Mouse (Mus musculus): ENCODE results near the gene Pgap2. TPM values are rescaled to one million over a fixed set of nuclear protein-coding genes. Genes with fewer than 3 reads are reported as not detected.
A peak's percentile ranks its signal among the peaks of the same experiment; 100 is the strongest.
"Not testable (repeated sequence)": the region's sequence is repeated elsewhere in the genome, so short reads cannot be mapped to it uniquely, and the experiment has no call there.

The Pgap2 gene
- polyA plus RNA-seq, 1 experiment: 55.0 TPM

DNA sequence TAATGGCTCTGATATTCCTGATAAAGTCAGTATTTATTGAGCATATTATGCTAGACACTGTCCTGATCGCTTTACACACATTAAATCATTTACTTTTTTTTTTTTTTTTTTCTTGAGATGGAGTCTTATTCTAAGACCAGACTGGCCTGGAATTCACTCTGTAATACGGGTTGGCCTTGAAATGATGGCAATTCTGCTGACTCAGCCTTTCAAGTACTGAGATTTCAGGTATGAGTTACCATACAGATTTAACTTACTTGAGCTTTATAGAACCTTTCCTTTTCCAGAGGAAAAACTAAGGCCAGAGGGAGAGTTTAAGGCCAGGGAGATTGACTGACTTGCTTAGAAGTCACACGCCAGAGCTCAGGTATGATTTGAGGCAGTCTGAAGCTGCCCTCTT, 46.6 kb downstream of the Pgap2 start:
- Histone ChIP-seq H3K9ac (ENCODE audit: low read depth, poor library complexity, severe bottlenecking) (no peak overlapping the region), H3K27ac (ENCODE audit: insufficient read depth, low read length) (no peak overlapping the region), H3K9me3 (replicated peaks; ENCODE audit: control insufficient read depth, insufficient read depth, low read length, poor library complexity, severe bottlenecking) (no peaks in the 10 kb centered on the region), H3K4me1 (ENCODE audit: control insufficient read depth, insufficient read depth, low read length) (no peaks in the 10 kb centered on the region), H3K4me3 (ENCODE audit: low read depth, low read length) (no peak overlapping the region), H3K36me3 (ENCODE audit: control insufficient read depth, insufficient read depth, low read length, poor library complexity, severe bottlenecking) (no peaks in the 10 kb centered on the region), H3K27me3 (ENCODE audit: control insufficient read depth, insufficient read depth, low read length, poor library complexity, severe bottlenecking) (no peaks in the 10 kb centered on the region)
- TF ChIP-seq EP300 (IDR thresholded peaks at IDR 0.05; ENCODE audit: insufficient read depth, low read depth, low read length) (no peak), POLR2A (IDR thresholded peaks at IDR 0.05; ENCODE audit: insufficient read depth, low read length) (no peak), CTCF (IDR thresholded peaks at IDR 0.05; ENCODE audit: low read depth, low read length) (no peak)

DNA sequence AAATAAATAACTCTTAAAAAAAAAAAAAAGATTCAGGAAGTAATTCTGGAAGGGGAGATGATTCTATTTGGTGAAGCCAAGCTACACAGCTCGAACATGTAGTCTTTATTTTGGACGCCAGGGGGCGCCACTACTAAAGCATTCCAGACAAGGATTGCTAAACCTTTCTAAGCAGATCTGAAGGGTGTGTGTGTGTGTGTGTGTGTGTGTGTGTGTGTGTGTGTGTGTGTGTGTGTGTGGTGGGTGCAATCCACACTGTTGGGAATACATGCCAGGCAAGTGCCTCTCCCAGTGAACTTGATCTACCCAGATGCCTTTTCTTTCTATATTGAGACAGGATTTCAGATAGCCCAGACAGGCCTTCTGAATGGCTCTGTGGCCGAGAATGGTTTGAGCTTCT, 48.2 kb downstream of the Pgap2 start:
- no peaks in the 10 kb centered on the region for H3K36me3 ChIP-seq (ENCODE audit: control insufficient read depth, insufficient read depth, low read length, poor library complexity, severe bottlenecking)
- no peak overlapping the region for H3K9ac ChIP-seq (ENCODE audit: low read depth, poor library complexity, severe bottlenecking)
- H3K4me3 ChIP-seq (ENCODE audit: low read depth, low read length): no peak overlapping the region
- no peaks in the 10 kb centered on the region for H3K27me3 ChIP-seq (ENCODE audit: control insufficient read depth, insufficient read depth, low read length, poor library complexity, severe bottlenecking)
- H3K9me3 ChIP-seq (replicated peaks; ENCODE audit: control insufficient read depth, insufficient read depth, low read length, poor library complexity, severe bottlenecking): no peaks in the 10 kb centered on the region
- H3K4me1 ChIP-seq (ENCODE audit: control insufficient read depth, insufficient read depth, low read length): no peaks in the 10 kb centered on the region
- TF ChIP-seq EP300 (IDR thresholded peaks at IDR 0.05; ENCODE audit: insufficient read depth, low read depth, low read length) (no peak), CTCF (IDR thresholded peaks at IDR 0.05; ENCODE audit: low read depth, low read length) (peak; percentile 12)
- H3K27ac ChIP-seq (ENCODE audit: insufficient read depth, low read length): no peak overlapping the region

- Histone ChIP-seq H3K27me3 (ENCODE audit: control insufficient read depth, insufficient read depth, low read length, poor library complexity, severe bottlenecking) (no peaks in the 10 kb centered on the region), H3K4me3 (ENCODE audit: low read depth, low read length) (no peak overlapping the region), H3K4me1 (ENCODE audit: control insufficient read depth, insufficient read depth, low read length) (no peaks in the 10 kb centered on the region), H3K9me3 (replicated peaks; ENCODE audit: control insufficient read depth, insufficient read depth, low read length, poor library complexity, severe bottlenecking) (no peaks in the 10 kb centered on the region), H3K9ac (ENCODE audit: low read depth, poor library complexity, severe bottlenecking) (no peak overlapping the region), H3K27ac (ENCODE audit: insufficient read depth, low read length) (no peak overlapping the region), H3K36me3 (ENCODE audit: control insufficient read depth, insufficient read depth, low read length, poor library complexity, severe bottlenecking) (no peaks in the 10 kb centered on the region)
- TF ChIP-seq POLR2A (IDR thresholded peaks at IDR 0.05; ENCODE audit: insufficient read depth, low read length) (no peak), EP300 (IDR thresholded peaks at IDR 0.05; ENCODE audit: insufficient read depth, low read depth, low read length) (no peak), CTCF (IDR thresholded peaks at IDR 0.05; ENCODE audit: low read depth, low read length) (no peak)
These were observed 48.7 kb downstream of the Pgap2 start for GRCm38 (mm10) chr7:102258753-102259152.

- TF ChIP-seq EP300 (IDR thresholded peaks at IDR 0.05; ENCODE audit: insufficient read depth, low read depth, low read length) (no peak), CTCF (IDR thresholded peaks at IDR 0.05; ENCODE audit: low read depth, low read length) (no peak)
- Histone ChIP-seq H3K9me3 (replicated peaks; ENCODE audit: control insufficient read depth, insufficient read depth, low read length, poor library complexity, severe bottlenecking) (no peaks in the 10 kb centered on the region), H3K36me3 (ENCODE audit: control insufficient read depth, insufficient read depth, low read length, poor library complexity, severe bottlenecking) (no peaks in the 10 kb centered on the region), H3K4me3 (ENCODE audit: low read depth, low read length) (no peak overlapping the region), H3K27me3 (ENCODE audit: control insufficient read depth, insufficient read depth, low read length, poor library complexity, severe bottlenecking) (no peaks in the 10 kb centered on the region), H3K4me1 (ENCODE audit: control insufficient read depth, insufficient read depth, low read length) (no peaks in the 10 kb centered on the region), H3K27ac (ENCODE audit: insufficient read depth, low read length) (no peak overlapping the region), H3K9ac (ENCODE audit: low read depth, poor library complexity, severe bottlenecking) (no peak overlapping the region)
These were observed 49.9 kb downstream of the Pgap2 start for GRCm38 (mm10) chr7:102259716-102260479.

GRCm38 (mm10) chr7:102260518-102260917, 50.5 kb downstream of the Pgap2 start:
- Histone ChIP-seq H3K9me3 (replicated peaks; ENCODE audit: control insufficient read depth, insufficient read depth, low read length, poor library complexity, severe bottlenecking) (no peaks in the 10 kb centered on the region), H3K27ac (ENCODE audit: insufficient read depth, low read length) (no peak overlapping the region), H3K27me3 (ENCODE audit: control insufficient read depth, insufficient read depth, low read length, poor library complexity, severe bottlenecking) (no peaks in the 10 kb centered on the region), H3K36me3 (ENCODE audit: control insufficient read depth, insufficient read depth, low read length, poor library complexity, severe bottlenecking) (no peaks in the 10 kb centered on the region), H3K4me1 (ENCODE audit: control insufficient read depth, insufficient read depth, low read length) (no peaks in the 10 kb centered on the region), H3K4me3 (ENCODE audit: low read depth, low read length) (no peak overlapping the region), H3K9ac (ENCODE audit: low read depth, poor library complexity, severe bottlenecking) (no peak overlapping the region)
- TF ChIP-seq CTCF (IDR thresholded peaks at IDR 0.05; ENCODE audit: low read depth, low read length): no peak
- TF ChIP-seq EP300 (IDR thresholded peaks at IDR 0.05; ENCODE audit: insufficient read depth, low read depth, low read length): no peak
- TF ChIP-seq POLR2A (IDR thresholded peaks at IDR 0.05; ENCODE audit: insufficient read depth, low read length): no peak

DNA sequence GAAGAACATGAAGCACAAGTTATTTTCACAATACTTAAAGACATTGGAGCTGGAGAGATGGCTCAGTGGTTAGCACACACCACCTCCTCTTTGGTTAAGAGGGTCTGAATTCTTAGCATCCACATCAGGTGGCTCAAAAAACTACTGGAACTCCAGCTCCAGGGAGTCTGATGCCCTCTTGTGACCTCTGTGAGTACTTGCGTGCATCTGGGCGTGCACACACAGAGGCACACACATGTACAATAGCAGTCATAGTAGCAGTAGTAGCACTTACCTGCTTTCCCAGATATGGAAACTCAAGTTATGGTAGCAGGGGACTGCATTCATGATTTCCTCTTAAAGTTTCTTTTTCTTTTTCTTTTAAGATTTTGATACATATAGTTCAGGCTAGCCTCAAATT, 53.0 kb downstream of the Pgap2 start:
- H3K36me3 ChIP-seq (ENCODE audit: control insufficient read depth, insufficient read depth, low read length, poor library complexity, severe bottlenecking): no peaks in the 10 kb centered on the region
- no peaks in the 10 kb centered on the region for H3K27me3 ChIP-seq (ENCODE audit: control insufficient read depth, insufficient read depth, low read length, poor library complexity, severe bottlenecking)
- H3K4me1 ChIP-seq (ENCODE audit: control insufficient read depth, insufficient read depth, low read length): no peaks in the 10 kb centered on the region
- TF ChIP-seq CTCF (IDR thresholded peaks at IDR 0.05; ENCODE audit: low read depth, low read length) (peak; percentile 33), POLR2A (IDR thresholded peaks at IDR 0.05; ENCODE audit: insufficient read depth, low read length) (no peak)
- no peaks in the 10 kb centered on the region for H3K9me3 ChIP-seq (replicated peaks; ENCODE audit: control insufficient read depth, insufficient read depth, low read length, poor library complexity, severe bottlenecking)
- H3K27ac ChIP-seq (ENCODE audit: insufficient read depth, low read length): no peak overlapping the region
- H3K9ac ChIP-seq (ENCODE audit: low read depth, poor library complexity, severe bottlenecking): no peak overlapping the region
- no peak overlapping the region for H3K4me3 ChIP-seq (ENCODE audit: low read depth, low read length)

DNA sequence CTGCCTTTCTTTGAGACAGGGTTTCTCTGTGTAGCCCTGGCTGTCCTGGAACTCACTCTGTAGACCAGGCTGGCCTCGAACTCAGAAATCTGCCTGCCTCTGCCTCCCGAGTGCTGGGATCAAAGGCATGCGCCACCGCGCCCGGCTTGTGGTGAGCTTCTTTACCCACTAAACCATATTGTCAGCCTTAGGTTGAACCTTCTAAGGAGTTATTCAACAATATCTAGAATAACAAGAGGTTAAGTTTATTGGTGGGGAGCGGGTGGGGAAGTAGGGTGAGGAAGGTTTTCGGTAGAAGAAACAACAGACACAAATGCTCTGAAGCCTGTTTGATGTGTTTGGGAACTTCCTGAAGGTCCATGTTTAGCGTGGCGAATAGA, 56.0 kb downstream of the Pgap2 start:
- not testable (repeated sequence) for H3K9me3 ChIP-seq (replicated peaks; ENCODE audit: control insufficient read depth, insufficient read depth, low read length, poor library complexity, severe bottlenecking); H3K36me3 ChIP-seq (ENCODE audit: control insufficient read depth, insufficient read depth, low read length, poor library complexity, severe bottlenecking); H3K9ac ChIP-seq (ENCODE audit: low read depth, poor library complexity, severe bottlenecking); H3K4me3 ChIP-seq (ENCODE audit: low read depth, low read length); H3K4me1 ChIP-seq (ENCODE audit: control insufficient read depth, insufficient read depth, low read length); H3K27ac ChIP-seq (ENCODE audit: insufficient read depth, low read length); H3K27me3 ChIP-seq (ENCODE audit: control insufficient read depth, insufficient read depth, low read length, poor library complexity, severe bottlenecking)
